Mouse (Mus musculus) megakaryocyte, embryonic 14.5 days (primary cell): Measurements from ENCODE around the gene Patl2.

Experiments used
- FLI1 ChIP-seq: IDR thresholded peaks from 2 replicates; pipeline ENCODE4 v1.6.1; 2012; ENCODE audit warnings: low read length, inconsistent platforms, mixed read lengths
- GATA1 ChIP-seq: IDR thresholded peaks from 3 replicates; pipeline ENCODE4 v1.6.1; 2012; ENCODE audit warnings: mixed read lengths, low read length, inconsistent platforms, borderline replicate concordance

- no peak for TF ChIP-seq GATA1
- TF ChIP-seq FLI1 = no peak
Observed at GRCm38 (mm10) chr2:122126765-122127347, 59.1 kb downstream of the Patl2 start.
